Mouse (Mus musculus) right cerebral cortex, postnatal 25 days (tissue): ENCODE results near the gene Exoc3l.

Experiments
- DNase-seq: peaks from one replicate; pipeline ENCODE4 v3.0.0; 2022

The Exoc3l gene

GRCm38 (mm10) chr8:105295895-105296573 is at the start of gene Exoc3l:
Gene Exoc3l, minus strand, starts transcription at chr8:105296101.
- DNase-seq: no peak

- DNase-seq: no peak
Observed at GRCm38 (mm10) chr8:105345061-105345975, 49.4 kb upstream of the Exoc3l start.

- DNase-seq: no peak
Observed at GRCm38 (mm10) chr8:105343791-105344574, 48.1 kb upstream of the Exoc3l start.

- no peak for DNase-seq
Observed at GRCm38 (mm10) chr8:105342768-105343167, 46.9 kb upstream of the Exoc3l start.

- DNase-seq: no peak
Observed at GRCm38 (mm10) chr8:105341399-105341798, 45.5 kb upstream of the Exoc3l start.

- no peak for DNase-seq
Observed at GRCm38 (mm10) chr8:105339886-105340635, 44.2 kb upstream of the Exoc3l start.

GRCm38 (mm10) chr8:105338992-105339391 is 43.1 kb upstream of the Exoc3l start:
- no peak for DNase-seq

- DNase-seq: no peak
Observed at GRCm38 (mm10) chr8:105336373-105337130, 40.7 kb upstream of the Exoc3l start.

- no peak for DNase-seq
Observed at GRCm38 (mm10) chr8:105332523-105332922, 36.6 kb upstream of the Exoc3l start.

GRCm38 (mm10) chr8:105331931-105332330 is 36.0 kb upstream of the Exoc3l start:
- DNase-seq: no peak

GRCm38 (mm10) chr8:105331469-105331868 is 35.6 kb upstream of the Exoc3l start:
- DNase-seq: no peak

- DNase-seq: no peak
Observed at GRCm38 (mm10) chr8:105330325-105330724, 34.4 kb upstream of the Exoc3l start.

- DNase-seq: no peak
Observed at GRCm38 (mm10) chr8:105326968-105327367, 31.1 kb upstream of the Exoc3l start.

GRCm38 (mm10) chr8:105326141-105326672 is 30.3 kb upstream of the Exoc3l start, which contains the start of the genes Lrrc29 and Tmem208:
Gene Lrrc29, minus strand, starts transcription at chr8:105326278.
Gene Tmem208, plus strand, starts transcription at chr8:105326354.
- DNase-seq: peak; percentile 96

GRCm38 (mm10) chr8:105325641-105326093 is 29.8 kb upstream of the Exoc3l start:
- no peak for DNase-seq

GRCm38 (mm10) chr8:105323183-105323582 is 27.3 kb upstream of the Exoc3l start:
- DNase-seq: no peak

- no peak for DNase-seq
Observed at GRCm38 (mm10) chr8:105318662-105319190, 22.8 kb upstream of the Exoc3l start.

- DNase-seq: no peak
Observed at GRCm38 (mm10) chr8:105317941-105318340, 22.0 kb upstream of the Exoc3l start.

- DNase-seq: no peak
Observed at GRCm38 (mm10) chr8:105315073-105315769, 19.3 kb upstream of the Exoc3l start.
